Mouse (Mus musculus) liver, adult 2 months (tissue): ENCODE results near the gene Ppp1r1b.

Experiments used
- CTCF ChIP-seq: fragments of 200-500 bp; IDR thresholded peaks from 2 replicates; pipeline ENCODE4 v1.5.1; 2011; ENCODE audit warnings: low read depth, low read length, control low read depth
- POLR2A ChIP-seq: fragments of 200-500 bp; IDR thresholded peaks from 2 replicates; pipeline ENCODE4 v1.6.1; 2011; ENCODE audit warnings: low read length, control low read depth; ENCODE audit not compliant: insufficient read depth; ENCODE audit errors: extremely low read depth

DNA sequence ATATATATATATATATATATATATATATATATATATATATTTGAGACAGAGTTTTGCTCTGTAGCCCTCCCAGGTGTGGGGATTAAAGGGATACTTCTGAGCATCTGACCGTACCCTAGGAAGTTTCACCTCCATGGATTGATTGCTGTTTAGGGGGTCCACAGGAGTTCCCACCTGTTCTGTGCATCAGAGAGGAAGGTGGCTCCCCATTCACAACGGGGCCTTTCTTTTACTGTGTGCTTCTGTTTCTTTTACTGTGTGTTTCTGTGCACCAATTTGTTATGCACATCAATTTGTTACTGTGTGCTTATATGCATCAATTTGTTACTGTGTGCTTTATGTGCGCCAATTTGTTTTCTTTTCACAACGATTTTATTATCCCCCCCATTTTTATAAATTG lies 7.0 kb upstream of the Ppp1r1b start:
- TF ChIP-seq CTCF (no peak), POLR2A (no peak)
